Mouse (Mus musculus) adrenal gland, adult (tissue): ENCODE data around the gene Sept11.

ENCODE experiments used
- DNase-seq, 2 experiments: peaks; one replicate each; pipeline ENCODE4 v3.0.0; 2022 to 2023; ENCODE audit warnings: low spot score in 1 of 2; ENCODE audit not compliant: inconsistent age in 2 of 2

The Sept11 gene

DNA sequence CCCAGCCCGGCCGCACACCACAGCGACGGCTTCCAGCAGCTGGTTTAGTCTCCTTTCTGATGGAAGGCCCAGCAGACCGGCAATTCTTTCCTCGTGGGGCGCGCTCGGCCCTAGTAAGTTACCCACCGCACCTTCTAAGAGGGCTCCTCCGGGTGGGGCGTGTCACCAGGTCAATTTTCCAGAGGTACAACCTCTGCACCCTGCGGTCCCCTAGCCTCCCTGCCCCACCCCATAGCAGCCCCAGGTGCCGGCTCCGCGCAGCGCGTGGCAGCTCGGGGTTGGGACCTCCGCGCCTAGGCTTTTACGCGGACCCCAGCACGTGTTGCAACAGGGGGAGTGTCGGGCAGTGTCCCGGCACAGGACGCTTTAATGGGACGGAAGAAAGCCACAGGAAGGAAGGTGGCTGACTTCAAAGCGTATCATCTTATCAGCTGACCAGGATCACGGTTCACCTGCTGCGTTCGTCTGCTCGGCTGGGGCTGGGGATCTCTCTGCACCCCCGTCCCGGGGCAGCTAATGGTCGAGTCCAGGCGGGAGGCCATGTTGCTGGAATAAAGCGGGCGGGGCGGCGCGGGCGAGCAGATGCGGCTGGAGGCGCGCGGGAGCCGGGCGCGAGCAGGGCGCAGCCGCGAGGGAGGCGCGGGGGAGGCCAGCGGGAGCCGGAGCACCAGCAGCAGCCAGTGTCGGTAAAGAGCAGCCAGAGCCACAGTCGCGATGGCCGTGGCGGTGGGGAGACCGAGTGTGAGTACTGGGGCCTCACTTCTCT, at the start of gene Sept11:
Gene Sept11 (plus strand): TSS at position 581 of the 766 bp plus-strand sequence.
- peak; percentile 94 to 99 for DNase-seq

DNA sequence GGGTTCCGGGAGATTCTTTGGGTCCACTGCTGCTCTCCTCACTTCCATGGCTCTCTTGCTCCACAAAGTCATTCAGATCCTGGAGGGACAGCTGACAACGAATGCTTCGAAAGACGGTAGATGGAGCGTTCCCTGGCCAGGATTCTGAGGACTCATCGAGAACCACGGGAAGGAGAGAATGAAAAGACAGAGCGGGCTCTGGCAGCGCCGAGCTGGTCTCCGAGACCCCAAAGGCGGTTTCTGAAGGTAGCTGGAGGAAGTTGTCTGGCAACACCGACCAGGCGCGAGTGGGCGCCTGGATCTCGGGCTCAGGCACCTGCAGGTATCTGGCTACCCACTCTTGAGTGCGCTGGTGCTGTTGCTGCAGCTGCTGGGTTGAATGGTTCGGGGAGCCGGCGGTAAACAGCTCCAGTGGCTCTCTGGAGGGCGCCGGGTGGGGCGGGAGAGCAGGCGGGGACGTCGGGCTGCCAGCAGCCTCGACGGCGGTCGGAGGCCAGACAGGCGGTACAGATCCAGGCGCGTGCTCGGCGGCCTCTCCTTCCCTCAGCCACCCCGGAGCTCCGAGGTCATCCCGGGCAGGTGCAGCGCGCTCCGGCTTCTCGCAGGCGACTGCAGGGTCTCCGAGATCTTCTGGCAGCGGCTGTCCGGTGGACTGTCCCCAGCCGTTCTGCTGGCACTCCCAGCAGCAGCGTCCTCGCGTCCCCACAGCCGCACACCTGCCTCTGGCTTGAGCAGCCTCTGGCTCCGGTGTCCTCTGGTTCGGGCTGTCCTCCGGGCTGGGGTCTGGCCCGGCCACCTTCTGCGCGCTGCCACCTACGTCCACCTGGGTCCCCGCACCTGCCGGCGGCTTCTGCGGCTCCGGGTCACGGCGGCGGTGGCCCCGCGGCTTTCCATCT, 49.3 kb upstream of the Sept11 start:
- peak in 1 of 2 experiments; percentile 49 for DNase-seq

DNA sequence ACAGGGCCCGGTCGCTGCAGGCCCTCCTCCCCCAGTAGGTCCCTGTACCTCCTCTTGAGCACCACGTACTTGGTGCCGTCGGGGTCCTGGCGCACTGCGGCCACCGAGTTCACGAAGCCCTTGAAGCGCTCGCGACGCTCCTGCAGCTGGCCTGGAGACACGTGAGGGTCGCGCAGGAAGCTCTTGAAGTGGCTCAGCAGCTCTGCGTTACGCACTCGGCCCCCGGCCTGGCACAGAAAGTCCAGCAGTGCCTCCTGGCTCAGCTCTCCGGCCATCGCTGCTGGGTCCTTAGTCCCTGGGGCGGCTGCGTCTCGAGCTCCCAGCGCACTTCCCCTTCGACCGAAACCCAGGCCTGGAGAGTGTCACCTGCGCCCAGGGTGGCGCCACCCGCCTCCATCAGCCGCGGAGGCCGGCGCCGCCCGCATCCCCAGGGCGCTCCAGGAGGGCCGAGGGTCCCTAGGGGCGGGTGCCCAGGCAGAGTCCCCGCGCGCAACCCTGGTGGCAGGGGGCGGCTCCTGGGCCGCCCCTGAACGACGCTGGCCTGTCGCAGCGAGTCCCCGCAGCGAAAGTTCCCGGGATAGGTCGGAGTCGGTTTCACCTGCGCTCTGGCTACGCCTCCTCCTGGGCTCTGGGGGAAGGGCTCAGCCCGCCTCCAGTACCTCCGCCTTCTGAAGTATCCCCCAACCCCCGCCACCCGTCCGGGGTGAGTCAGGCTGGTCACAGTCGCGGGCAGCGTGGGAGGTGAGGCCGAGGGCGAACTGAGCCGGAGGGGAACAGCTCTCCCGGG, 48.5 kb upstream of the Sept11 start, which contains the start of gene Sowahb:
Gene Sowahb (minus strand): TSS at position 439 of the 787 bp plus-strand sequence.
- peak; percentile 38 to 73 for DNase-seq

DNA sequence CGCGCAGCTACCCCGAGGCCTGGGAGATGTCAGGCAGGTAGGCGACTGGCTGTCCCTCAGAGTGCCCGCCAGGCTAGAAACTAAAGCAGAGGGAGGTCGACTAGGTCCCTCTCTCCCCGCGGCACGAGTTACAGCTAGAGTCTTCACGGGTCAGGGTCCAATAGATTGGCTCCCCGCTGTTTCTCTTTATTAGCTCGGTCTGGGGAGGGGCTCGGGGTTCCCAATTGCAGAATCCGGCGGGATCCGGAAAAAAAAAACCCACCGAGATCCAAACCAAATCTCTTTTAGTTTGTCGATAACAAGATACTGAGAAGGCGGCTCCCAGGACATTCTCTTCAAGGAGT, 47.9 kb upstream of the Sept11 start:
- DNase-seq: no peak

DNA sequence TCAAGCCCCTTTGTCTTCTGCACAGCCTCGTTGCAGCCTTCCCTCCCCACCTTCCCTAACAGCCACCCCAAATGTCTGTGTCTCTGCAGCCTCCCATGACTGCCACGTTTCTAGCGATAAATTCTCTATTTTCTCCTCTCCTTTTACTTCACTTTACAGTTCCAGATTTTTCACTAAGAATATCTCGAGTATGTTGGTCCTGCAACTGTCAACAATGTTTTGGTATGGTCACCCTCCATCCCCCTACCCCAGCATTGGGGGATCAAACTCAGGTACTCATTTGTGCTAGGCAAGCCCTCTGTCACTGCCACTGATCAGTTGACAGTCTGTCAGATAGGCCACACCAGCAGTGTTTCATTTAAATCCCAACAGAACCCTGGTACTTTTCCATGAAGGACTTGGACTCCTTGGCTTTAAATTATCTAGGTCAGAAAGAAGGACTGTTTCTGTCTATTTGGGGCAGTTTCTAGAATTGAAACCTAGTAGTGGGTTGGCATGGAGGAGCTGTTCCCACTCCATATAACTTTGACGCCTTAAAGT, 46.9 kb upstream of the Sept11 start:
- DNase-seq: no peak

DNA sequence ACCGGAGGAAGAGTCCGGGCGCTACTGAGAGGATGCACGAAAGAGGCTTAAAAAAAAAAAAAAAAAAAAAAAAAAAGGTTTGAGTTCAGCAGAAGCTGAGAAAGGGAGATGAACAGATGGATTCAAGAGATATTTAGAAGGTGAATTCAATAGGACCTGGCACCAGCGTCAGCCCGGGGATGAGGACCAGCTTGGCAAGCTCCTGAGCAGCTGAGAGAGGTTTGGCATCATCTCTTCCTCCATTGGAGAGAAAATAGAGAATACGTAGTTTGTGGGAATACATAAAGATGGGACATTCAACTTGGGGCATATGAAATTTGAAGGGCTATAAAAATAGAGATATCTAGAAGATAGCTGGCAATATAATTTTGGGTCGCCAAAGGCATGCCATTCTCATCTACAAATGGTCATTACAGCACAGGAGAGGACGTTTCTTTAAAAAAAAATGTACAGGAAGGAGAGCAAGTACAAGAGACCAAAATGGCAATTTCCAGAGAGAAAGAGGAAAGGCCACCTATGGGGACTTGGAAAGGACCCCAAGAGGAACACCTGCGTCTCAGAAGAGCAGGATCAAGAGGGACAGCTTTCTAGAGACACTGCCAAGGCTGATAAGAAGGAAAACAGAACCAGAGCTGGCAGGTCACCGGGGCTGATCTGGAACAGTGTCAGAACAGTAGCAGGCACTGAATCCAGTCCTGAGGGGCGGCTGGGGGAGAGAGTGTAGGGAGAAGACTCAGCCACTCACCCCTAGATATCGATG, 44.6 kb upstream of the Sept11 start:
- DNase-seq: no peak

DNA sequence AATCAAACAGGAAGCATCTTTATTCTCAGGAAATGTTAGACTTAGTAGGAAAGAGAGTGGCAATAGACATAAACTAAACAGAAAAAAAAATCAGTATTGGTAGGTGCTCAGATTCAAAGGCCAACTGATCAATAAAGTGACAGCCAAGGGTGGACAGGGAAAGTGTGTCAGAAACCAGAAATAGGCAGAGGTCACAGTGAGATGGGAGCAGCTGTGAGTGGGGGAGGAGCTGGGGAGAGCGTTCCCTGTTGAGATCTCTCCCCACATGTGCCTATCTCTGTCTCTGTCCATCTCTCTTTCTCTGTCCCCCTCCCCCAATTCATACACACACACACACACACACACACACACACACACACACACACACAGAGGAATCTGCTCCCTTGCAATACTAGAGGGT, 43.3 kb upstream of the Sept11 start:
- no peak for DNase-seq

DNA sequence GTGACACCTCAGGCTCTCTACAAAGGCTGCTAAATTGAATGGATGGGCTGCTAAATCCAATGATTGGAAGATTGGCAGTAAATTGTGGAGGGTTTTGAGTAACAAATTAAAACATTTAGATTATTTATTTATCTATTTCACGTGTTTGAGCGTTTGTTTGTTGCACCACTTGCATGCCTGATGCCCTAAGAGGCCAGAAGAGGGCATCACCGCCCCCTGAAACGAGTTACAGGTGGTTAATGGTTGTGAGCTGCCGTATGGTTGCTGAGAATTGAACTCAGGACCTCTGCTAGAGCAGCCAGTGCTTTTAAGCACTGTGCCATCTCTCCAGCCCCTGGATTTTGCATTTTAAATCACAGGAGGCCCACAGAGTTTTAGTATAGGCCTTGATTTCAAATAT, 42.2 kb upstream of the Sept11 start:
- DNase-seq: no peak

DNA sequence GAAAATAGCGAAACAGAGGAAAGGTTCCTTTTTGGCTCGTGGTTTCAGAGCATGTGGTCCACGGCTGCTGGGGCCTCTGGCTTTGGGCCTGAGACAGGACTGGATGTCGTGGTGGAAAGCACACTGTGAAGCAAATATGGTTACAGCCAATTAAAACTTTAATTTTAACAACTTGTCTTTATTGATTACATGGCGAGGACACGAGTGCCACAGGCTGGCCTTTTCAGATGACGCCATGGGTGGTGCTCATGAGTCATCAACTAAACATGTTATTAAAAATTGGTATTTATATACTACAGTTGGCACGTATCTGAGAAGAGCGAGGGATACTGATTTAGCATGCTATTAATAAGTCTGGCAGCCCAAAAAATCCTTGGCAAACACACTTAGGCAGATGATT, 41.3 kb upstream of the Sept11 start:
- no peak for DNase-seq

DNA sequence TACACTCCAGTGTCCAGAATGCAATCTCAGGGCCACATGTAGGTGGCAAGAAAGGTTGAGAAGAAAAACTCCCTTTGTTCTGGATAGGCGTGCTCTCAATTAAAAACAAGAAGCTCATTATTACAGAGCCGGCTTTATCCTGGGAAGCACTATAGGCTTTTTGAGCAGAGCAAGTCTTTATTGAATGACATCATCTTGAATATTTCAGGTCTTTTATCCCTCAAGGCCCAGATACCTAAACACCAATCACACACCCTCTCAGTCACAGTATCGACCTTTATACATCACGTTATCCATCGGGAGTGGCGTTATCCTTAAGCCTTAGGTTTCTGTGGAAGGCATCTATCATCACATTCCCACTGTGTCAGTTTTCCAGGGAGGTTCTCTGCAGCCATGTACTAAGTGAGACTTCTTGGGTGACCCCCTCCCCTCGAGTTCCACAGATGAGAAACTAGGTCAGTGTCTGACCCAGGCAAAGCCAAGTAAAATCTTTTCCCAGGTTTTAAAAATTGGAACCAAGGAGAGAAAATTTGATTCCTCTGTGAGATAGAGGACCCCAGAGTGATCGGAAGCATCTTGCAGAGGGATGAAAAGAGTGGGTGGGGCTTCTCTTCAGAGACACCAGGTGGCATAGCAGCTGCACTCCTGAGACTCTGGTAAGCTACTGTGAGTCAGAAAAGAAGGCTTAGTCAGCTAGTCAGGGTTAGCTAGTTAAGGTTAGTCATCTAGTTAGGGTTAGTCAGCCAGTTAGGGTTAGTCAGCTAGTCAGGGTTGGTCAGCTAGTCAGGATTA, 39.4 kb upstream of the Sept11 start:
- DNase-seq: no peak

DNA sequence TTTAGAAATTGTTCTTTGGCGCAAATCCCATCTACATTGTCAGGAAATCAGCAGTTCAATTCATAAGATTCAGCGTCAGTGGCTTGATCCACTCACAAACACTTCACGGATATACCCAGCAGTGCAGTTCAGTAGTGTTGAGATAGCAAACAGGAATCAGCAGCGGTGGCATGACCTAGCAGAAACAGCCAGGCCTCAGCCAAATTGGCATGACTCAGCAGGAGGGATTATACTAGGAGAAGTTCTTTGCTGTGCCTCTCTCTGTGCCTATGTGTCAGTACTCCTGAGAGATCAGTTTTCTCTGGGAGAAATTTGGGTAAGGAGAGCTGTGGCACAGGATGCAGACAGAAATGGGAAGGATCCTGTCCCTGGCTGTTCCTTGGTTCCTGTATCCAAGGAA, 32.4 kb upstream of the Sept11 start:
- DNase-seq: peak; percentile 16 to 45

DNA sequence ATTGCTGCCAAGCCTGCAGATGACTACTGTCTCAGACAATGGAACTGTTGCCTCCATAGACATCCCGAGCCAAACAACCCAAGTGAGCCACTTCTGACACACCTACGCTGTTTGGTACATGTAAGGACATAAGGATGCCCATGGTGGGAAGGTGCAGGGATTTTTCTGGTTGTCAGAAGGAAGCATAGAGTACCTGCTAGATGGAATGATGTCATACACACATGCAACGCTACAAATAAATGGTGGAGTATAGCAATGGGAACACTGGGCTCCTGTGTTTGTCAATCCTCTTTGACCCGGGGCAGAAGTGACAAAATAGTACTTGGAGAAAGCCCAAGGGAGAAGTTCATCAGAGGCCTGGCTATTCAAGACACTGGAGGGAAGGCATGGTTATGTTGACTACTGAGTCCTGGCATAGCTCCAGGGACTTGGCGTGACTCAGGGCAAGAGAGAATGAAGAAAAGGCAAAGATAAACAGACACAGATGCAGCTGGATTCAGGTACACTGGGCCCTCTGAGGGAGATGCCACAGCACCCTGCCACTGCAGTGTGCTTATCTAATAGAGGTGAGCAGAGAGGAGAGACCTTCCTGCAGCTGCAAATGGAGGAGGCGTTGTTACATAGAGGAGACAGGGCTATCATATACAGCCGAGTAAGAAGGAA, 15.4 kb upstream of the Sept11 start:
- DNase-seq: no peak

DNA sequence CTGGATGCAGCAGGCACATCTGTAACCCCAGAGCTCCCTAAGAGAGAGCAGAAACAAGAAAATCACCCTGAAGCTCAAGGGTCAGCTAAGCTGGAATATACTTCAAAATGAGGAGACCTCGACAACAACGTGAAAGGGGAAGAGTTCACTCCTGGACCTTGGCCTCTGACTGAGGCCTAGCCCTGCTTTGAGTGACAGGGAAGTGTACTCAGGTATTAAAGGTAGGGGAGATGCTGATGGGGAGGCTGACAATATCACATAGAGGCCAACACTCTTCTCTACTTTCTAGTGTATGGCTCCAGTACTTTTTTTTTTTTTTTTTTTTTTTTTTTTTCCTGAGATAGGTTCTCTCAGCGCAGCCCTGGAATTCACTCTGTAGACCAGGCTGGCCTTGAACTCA, 13.6 kb upstream of the Sept11 start:
- DNase-seq: no peak

DNA sequence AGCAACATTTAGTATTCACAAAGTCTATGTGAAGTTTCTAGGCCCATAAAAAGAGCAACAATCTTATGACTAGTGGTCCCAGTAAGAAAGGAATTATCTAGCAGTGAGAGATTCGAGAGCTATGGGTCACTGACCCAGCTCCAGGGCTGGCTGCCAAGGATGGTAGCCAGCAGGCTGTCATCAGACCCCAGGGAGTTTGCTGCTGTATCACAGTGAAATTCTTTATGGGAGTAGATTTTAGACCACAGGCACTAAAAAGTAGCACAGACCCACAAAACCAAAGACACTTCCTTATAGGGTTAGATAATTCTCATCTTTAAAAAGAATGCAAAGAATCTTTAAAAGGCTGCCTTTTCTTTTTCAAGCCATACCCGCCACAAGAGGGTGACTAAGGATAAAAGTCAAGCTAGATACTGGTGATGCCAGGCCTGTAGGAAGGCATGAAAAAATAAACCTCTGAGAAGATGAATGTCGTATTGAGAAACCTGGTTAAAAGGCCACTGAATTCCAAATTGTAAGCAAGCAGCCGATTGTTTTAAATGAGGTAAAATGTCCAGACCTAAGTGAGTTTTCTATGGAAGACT, 8.1 kb upstream of the Sept11 start:
- peak in 1 of 2 experiments; percentile 39 for DNase-seq

DNA sequence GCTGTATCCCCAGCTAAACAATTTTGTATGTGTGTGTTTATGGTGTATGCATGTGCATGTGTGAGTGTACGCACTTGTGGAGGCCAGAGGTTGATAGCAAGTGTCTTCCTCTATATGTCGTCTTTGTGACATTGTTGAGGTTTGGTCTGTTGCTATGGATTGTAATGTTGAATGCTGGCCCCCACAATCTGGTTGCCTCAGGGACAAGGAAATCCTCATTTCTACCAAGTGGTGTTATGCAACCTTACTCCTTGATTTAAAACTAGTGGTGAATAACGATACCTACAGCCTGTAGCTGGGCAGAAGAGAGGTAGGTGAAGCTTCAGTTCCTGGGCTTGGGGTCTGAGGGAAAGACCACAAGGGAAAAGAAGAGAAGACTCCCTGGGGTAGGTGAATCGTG, 7.3 kb upstream of the Sept11 start:
- DNase-seq: no peak

DNA sequence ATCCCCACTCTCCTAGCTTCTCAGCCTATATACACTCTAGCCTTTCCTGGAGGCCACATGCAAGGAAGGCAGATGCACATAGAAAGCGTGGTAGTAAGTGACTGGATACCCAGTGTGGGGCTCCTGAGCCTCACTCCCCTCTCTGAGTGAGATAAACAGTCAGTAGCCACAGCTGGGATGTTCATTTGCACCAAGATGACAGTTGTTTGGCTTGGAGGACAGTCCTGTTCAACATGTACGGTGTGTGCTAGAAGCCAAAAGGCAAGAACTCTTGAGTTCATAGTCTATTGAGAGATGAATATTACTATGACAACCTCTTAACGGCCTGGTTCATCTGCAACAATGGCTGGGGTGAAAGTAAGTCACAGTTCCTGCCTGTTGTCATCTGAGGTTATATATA, 2.0 kb upstream of the Sept11 start:
- DNase-seq: peak in 1 of 2 experiments; percentile 17

DNA sequence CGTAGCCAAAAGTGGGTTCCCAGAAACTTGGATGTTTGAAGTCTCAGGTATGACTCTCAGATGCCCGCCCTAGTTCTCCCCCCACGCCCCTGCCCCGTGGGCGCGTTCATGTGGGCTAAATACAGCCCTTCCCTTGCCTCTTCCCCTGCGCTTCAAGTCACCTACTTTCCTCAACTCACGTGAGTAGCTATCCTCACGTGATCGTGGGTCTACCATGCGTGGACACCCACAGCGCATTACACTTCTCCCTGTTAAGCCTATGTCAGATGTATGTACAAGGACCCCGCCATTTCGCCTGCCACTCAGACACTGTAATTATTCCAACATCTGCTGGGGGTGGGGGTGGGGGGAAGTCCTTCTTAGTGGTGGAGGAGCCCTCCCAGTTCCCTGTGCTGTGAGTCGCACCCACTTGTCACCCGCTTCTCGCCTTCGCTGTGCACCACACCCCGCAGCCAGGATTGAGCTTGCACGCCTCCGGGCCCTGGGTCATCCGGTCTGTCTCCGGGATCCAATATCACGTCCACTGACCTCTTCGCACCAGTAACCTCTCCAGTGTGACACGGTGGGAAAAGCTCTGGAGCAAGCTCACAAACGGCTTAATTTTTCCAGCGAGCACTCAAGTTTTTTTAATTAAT, 973 bp upstream of the Sept11 start:
- peak in 1 of 2 experiments; percentile 53 for DNase-seq
